Mouse (Mus musculus) liver, adult 2 months (tissue): ENCODE measurements at regions not wholly inside any gene's neighbourhood (a gene's known extent, or its start where the extent isn't known, plus 50 kb on each side); places are given as distances from the start of the nearest gene placed in this dataset.

Experiments used
- DNase-seq: peaks from one replicate; pipeline ENCODE4 v3.0.0-alpha.2; 2011; ENCODE audit warnings: low read depth, low spot score; ENCODE audit errors: extremely low read depth
- H3K27ac ChIP-seq: fragments of 200-500 bp; replicated peaks from 2 replicates; pipeline ENCODE4 v1.5.1; 2012; ENCODE audit warnings: low read depth, mild to moderate bottlenecking, control low read depth, inconsistent platforms, low read length; ENCODE audit not compliant: insufficient read depth
- H3K27me3 ChIP-seq: fragments of 200-500 bp; 2 replicates; pipeline ENCODE4 v1.6.1; 2012; ENCODE audit warnings: mild to moderate bottlenecking, moderate library complexity, low read length, inconsistent platforms; ENCODE audit not compliant: control insufficient read depth, insufficient read depth
- H3K36me3 ChIP-seq: fragments of 200-500 bp; 2 replicates; pipeline ENCODE4 v1.6.1; 2012; ENCODE audit warnings: low read length, inconsistent platforms; ENCODE audit not compliant: control insufficient read depth, insufficient read depth
- H3K4me1 ChIP-seq: fragments of 200-500 bp; 2 replicates; pipeline ENCODE4 v1.6.1; 2011; ENCODE audit warnings: low read length; ENCODE audit not compliant: control insufficient read depth, insufficient read depth
- H3K4me3 ChIP-seq: fragments of 200-500 bp; 2 replicates; pipeline ENCODE4 v1.5.1; 2011; ENCODE audit warnings: low read depth, mild to moderate bottlenecking, control low read depth, low read length, moderate library complexity; ENCODE audit not compliant: insufficient read depth
- H3K79me2 ChIP-seq: fragments of 200-500 bp; 2 replicates; pipeline ENCODE4 v1.6.1; 2012; ENCODE audit warnings: inconsistent platforms, mild to moderate bottlenecking, low read length, moderate library complexity; ENCODE audit not compliant: control insufficient read depth, insufficient read depth
- H3K9ac ChIP-seq: fragments of 200-500 bp; 2 replicates; pipeline ENCODE4 v1.6.1; 2012; ENCODE audit warnings: low read depth, mild to moderate bottlenecking, control low read depth, inconsistent platforms, low read length
- CTCF ChIP-seq: fragments of 200-500 bp; IDR thresholded peaks from 2 replicates; pipeline ENCODE4 v1.5.1; 2011; ENCODE audit warnings: low read depth, low read length, control low read depth
- POLR2A ChIP-seq: fragments of 200-500 bp; IDR thresholded peaks from 2 replicates; pipeline ENCODE4 v1.6.1; 2011; ENCODE audit warnings: low read length, control low read depth; ENCODE audit not compliant: insufficient read depth; ENCODE audit errors: extremely low read depth
- WGBS: fragments of 180-500 bp; shearing (Covaris S2); methylation state at CpG from one replicate; pipeline ENCODE4 v1.1.7; 2018; 5-methylcytosine and 5-hydroxymethylcytosine counted together

DNA sequence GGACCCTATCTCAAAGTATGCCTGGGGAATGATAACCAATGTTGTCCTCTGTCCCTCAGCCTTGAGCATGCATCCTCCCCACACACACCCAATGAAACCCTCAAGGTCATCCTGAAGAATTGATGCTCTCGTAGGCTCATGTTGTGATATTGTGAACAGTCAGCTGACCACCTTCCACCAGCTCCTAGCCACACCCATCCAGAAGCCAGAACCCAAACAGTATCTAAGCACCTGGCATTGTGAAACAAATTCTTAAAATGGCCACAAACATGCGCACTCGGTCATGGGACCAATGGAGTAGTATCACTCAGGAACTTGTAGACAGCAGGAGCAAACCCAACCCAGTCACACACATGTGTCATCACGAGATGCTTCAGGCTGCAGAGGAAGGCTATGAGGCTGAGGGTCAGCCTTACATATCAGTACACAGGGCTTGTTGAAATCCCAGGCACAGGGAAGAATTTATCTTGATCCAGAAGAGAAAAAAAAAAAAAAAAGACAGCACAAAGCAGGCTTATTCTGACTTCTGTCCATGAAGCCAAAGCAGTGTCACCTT is 307.4 kb upstream of the Pabpc6 start:
- H3K4me1 ChIP-seq = no peaks in the 10 kb centered on the region
- 78% methylated on average over 4 of the region's 4 CpGs for WGBS
- H3K27me3 ChIP-seq = no peaks in the 10 kb centered on the region; the same call in 1 of the 2 replicates
- no peaks in the 10 kb centered on the region for H3K36me3 ChIP-seq
- no peak overlapping the region for H3K4me3 ChIP-seq
- TF ChIP-seq POLR2A = no peak
- TF ChIP-seq CTCF = no peak
- no peak overlapping the region for H3K27ac ChIP-seq
- H3K9ac ChIP-seq = no peak overlapping the region
- DNase-seq = no peak
- H3K79me2 ChIP-seq = no peaks in the 10 kb centered on the region

DNA sequence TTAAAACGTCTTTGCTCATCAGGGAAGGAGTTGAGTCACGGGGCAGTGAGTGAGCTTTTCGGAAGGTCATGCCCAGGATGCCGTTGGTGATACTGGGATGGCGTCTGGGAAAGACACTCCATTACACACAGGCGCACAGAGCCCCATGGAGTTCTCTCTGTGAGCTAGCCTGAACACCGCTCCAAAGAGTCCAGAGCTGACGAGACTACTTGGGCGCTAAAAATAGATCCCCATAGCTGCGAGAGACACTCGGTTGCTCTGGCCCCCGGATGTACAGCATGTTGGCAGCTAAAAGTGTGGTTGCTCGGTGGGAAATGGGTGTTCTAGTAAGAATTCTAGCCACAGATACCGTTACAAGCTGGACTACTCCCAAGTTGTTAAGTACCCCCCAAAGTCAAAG is 306.5 kb upstream of the Pabpc6 start:
- no peak for DNase-seq
- no peaks in the 10 kb centered on the region for H3K79me2 ChIP-seq
- H3K36me3 ChIP-seq = no peaks in the 10 kb centered on the region
- H3K27me3 ChIP-seq = no peaks in the 10 kb centered on the region; the same call in 1 of the 2 replicates
- H3K4me3 ChIP-seq = no peak overlapping the region
- H3K27ac ChIP-seq = no peak overlapping the region
- WGBS = 82% methylated on average over 14 of the region's 14 CpGs
- no peaks in the 10 kb centered on the region for H3K4me1 ChIP-seq
- H3K9ac ChIP-seq = no peak overlapping the region
- no peak for TF ChIP-seq CTCF
- TF ChIP-seq POLR2A = no peak

DNA sequence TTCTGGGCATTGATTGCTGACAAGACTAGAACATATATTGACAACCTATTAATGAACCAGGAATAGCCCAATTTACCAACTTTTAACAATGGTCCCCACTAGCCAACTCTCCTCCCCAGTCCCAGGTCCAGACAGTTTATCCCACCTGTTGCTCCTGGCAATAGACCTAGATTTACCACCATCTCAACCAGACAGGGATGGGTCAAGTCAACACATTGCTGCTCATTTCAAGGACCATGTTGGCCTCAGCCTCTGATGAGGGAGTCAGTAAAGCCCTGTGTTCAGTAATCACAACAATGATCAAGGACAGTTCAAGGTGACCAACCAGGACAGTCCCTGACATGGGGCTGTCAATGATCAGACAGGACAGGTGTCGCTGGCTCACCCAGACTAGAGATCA is 305.6 kb upstream of the Pabpc6 start:
- H3K36me3 ChIP-seq = no peaks in the 10 kb centered on the region
- H3K27ac ChIP-seq = no peak overlapping the region
- H3K4me1 ChIP-seq = no peaks in the 10 kb centered on the region
- 78% methylated on average over 1 of the region's 1 CpGs for WGBS
- H3K27me3 ChIP-seq = no peaks in the 10 kb centered on the region; the same call in 1 of the 2 replicates
- H3K9ac ChIP-seq = no peak overlapping the region
- H3K79me2 ChIP-seq = no peaks in the 10 kb centered on the region
- no peak for DNase-seq
- no peak for TF ChIP-seq POLR2A
- H3K4me3 ChIP-seq = no peak overlapping the region

DNA sequence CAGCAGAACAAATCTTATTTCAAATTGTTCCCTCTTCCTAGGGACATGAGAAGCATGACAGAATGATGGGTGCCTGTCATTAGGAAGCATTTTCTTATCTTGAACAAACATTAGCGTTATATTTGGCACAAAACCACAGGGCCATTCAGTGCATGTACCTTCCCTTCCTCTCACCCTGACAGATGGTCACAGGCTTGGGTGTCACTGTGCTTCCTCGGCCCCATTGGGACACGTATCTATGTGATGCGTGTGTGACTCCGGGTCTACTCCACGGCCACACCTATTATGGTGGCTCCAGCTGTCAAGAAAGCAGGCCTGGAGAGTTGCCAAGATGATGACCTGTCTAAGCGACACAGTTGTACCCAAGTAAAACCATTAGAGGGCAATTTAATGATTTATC is 298.5 kb upstream of the Pabpc6 start:
- Histone ChIP-seq H3K27ac (no peak overlapping the region), H3K36me3 (no peaks in the 10 kb centered on the region), H3K4me1 (no peaks in the 10 kb centered on the region), H3K27me3 (no peaks in the 10 kb centered on the region), H3K79me2 (no peaks in the 10 kb centered on the region), H3K4me3 (no peak overlapping the region), H3K9ac (no peak overlapping the region)
- TF ChIP-seq CTCF (no peak), POLR2A (no peak)
- 57% methylated on average over 7 of the region's 7 CpGs for WGBS
- DNase-seq = no peak

DNA sequence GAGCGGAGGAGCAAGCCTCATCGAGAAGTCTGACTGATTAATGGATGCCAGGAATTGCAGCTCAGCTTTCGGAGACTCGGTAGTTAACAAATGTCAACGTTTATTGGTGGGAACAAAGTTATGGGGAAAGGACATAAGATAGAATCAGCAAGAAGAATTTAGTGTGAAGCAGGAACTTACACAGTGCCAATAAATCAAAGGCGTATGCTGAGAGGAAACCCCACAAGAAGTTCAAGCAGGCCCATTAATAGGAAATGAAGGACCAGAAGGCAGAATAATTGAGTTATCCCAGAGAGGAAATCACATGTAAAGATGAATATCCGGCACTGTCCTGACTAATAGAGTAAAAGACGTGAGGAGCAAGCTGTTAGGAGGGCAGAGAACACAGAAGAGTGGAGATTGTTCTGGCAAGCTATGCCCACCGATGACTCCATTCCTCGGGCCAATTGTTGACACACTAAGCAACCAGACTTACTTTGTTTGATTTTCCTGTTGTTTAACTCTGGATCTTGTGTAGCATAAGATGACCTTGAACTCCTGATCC is 293.4 kb upstream of the Pabpc6 start:
- no peaks in the 10 kb centered on the region for H3K36me3 ChIP-seq
- H3K27ac ChIP-seq = no peak overlapping the region
- no peak for DNase-seq
- no peaks in the 10 kb centered on the region for H3K27me3 ChIP-seq
- no peaks in the 10 kb centered on the region for H3K79me2 ChIP-seq
- no peak for TF ChIP-seq POLR2A
- TF ChIP-seq CTCF = no peak
- 56% methylated on average over 10 of the region's 10 CpGs for WGBS
- H3K4me1 ChIP-seq = no peaks in the 10 kb centered on the region
- H3K9ac ChIP-seq = no peak overlapping the region
- H3K4me3 ChIP-seq = no peak overlapping the region

DNA sequence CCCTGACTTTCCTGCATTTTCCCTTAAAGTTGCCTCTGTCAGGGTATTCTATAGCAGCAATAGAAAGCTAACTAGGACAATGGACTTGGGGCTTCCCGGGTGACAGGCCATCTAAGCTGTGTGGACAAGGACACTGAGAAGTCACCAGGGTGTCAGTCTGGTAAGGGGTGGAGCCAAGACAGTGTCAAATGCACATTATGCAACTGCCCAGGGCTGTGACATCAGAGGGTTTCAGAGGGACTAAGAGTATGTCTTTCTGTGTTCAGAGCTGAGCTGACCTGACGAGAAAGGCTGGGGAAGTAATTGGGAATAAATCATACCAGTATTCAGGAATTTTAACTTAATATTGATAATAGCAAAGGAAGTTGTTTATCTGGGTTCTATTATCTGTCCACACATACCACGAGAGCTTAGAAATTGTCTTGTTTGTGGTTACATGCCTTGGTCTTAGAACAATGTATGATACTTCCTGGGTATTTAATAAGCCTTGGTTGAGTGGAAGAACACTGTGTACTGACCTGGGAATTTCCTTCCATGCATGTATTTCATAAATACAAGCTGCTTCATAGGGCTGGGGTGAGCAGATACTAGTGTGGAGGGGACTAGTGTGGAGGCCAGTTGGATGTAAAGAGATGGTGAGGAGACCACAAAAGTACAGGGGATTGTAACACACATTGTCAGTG is 279.6 kb upstream of the Pabpc6 start:
- TF ChIP-seq CTCF (no peak), POLR2A (no peak)
- Histone ChIP-seq H3K79me2 (no peaks in the 10 kb centered on the region), H3K4me3 (no peak overlapping the region), H3K9ac (no peak overlapping the region), H3K36me3 (no peaks in the 10 kb centered on the region), H3K27ac (no peak overlapping the region), H3K4me1 (no peaks in the 10 kb centered on the region), H3K27me3 (no peaks in the 10 kb centered on the region)
- WGBS = 76% methylated on average over 3 of the region's 3 CpGs
- no peak for DNase-seq
